Mouse (Mus musculus) frontal cortex, postnatal 25 days (tissue): Measurements from ENCODE around the gene Luzp1.

Experiments
- DNase-seq, 2 experiments: peaks; one replicate each; pipeline ENCODE4 v3.0.0; 2022; ENCODE audit warnings: low spot score in 2 of 2

Gene Luzp1

GRCm38 (mm10) chr4:136469371-136469903 lies at the start of gene Luzp1:
TSS of gene Luzp1 (plus strand) at chr4:136469761.
- DNase-seq = peak; percentile 89 to 93

DNA sequence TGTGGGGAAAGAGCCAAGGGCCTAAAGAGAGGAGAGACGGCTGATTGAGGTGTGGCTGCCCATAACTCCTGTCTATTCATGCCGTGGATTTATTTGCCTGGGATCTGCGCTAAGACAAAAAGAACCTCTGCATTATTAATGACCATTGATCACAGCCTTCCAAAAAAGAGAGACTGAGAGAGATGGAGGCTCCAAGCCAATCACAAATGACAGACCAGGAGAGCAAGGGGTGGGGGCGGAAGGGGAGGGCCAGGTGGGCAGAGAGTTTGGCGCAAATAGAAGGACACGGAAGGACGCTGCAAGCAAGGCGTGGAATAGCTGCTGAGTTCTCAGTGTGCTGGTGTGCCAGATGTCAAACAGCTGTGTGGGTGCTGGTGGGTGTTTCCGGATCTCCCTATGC lies 46.3 kb upstream of the Luzp1 start, which contains the start of gene Htr1d:
TSS of gene Htr1d (plus strand) at position 301 of the 400 bp plus-strand sequence.
- no peak for DNase-seq

- DNase-seq = no peak
These were observed 45.2 kb upstream of the Luzp1 start for GRCm38 (mm10) chr4:136424120-136424999.

- DNase-seq = no peak
These were observed 44.6 kb upstream of the Luzp1 start for GRCm38 (mm10) chr4:136425000-136425288.

DNA sequence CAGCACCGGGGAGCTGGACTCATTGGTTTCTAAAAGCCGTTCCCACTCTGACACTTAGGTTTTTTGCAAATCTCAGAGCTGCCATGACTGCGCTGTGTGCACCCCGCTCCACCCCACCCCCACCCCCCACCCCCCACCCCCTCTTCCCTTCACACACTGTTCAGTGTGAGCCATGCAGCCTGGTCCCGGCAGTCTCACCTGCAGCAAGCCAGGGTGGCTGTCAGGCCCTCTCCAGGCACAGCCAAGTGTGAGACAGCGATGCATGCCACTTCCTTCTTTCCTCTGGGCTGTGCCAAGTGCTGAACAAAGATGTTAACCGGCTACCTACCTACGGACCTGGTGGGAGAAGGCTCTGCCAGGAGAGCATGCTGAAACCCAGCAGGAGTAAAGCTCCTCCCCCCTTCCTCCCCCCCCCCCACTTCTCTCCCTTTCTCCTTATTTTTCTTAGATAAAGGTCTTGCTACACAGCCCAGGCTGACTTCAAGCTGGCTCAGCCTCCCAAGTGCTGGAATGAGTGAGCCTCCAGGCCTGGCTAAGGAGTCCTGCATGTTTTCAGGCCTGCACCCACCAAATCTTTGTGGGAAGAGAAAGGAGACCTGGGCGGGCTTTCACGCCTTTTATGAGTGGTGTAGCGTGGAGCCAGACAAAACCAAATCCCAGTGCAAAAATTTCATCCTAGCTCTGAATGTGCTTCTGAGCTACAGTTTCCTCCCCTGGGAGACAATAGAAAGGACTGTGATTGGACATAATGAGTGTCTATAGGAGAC lies 38.8 kb upstream of the Luzp1 start:
- DNase-seq = no peak

- DNase-seq = peak in 1 of 2 experiments; percentile 27
These were observed 38.2 kb upstream of the Luzp1 start for GRCm38 (mm10) chr4:136431376-136431693.

DNA sequence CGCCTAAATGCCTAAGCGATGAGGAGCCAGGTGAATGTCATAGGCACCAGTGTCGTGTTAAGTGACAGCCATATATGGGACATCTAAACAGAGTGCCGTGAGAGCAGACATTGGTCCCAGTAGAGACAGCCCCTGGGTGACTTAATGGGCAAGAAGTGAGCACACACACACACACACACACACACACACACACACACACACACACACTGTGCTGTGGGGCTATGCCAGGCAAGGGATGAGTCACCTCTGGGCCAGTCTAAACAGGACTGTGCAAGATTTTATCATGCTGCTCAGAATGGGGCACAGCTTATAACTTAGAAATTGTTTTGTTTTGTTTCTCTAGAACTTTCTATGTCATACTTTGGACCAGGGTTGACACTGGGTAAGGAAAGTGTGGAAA lies 35.5 kb upstream of the Luzp1 start:
- DNase-seq = no peak

DNA sequence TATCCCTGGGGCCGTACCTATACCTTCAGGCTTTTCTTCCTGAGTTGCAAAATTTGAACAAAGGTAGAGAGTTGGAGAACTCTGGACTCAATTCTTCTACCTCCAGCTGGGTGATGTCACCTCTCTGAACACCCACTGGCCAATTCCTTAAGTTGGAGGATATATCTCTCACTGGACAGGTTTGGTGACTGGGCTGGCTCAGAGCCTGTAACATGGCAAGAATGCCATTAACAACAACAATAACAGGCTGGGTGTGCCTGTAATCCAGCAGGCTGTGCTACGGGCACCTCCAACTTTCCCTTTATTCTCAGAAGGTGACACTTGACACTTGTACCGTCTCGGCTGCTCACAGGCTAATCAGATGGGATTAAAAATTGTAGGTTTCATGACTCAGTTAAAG lies 30.5 kb upstream of the Luzp1 start:
- DNase-seq = no peak

- DNase-seq = no peak
These were observed 28.1 kb upstream of the Luzp1 start for GRCm38 (mm10) chr4:136441354-136442043.

GRCm38 (mm10) chr4:136444561-136444960 lies 25.0 kb upstream of the Luzp1 start:
- DNase-seq = no peak

- no peak for DNase-seq
These were observed 19.8 kb upstream of the Luzp1 start for GRCm38 (mm10) chr4:136449795-136450194.

GRCm38 (mm10) chr4:136450271-136450670 lies 19.3 kb upstream of the Luzp1 start:
- no peak for DNase-seq

GRCm38 (mm10) chr4:136451564-136451963 lies 18.0 kb upstream of the Luzp1 start:
- no peak for DNase-seq

- DNase-seq = no peak
These were observed 17.3 kb upstream of the Luzp1 start for GRCm38 (mm10) chr4:136452286-136452685.

DNA sequence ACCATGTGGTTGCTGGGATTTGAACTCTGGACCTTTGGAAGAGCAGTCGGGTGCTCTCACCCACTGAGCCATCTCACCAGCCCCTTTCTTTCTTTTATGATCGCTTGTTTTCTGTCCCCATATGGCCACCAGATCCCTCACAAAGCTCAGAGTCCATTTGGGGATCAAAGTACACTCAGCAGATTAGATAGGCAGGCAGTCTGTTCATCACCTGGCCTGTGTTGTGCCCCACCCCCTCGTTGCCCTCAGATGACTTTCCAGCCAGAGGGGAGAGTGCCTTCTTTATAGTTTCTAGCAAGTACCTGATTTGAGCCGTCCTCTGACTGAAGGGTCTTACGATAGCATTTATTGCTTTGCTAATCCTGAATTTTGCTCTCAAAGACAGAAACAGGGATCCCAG lies 16.8 kb upstream of the Luzp1 start:
- DNase-seq = no peak

GRCm38 (mm10) chr4:136454850-136455260 lies 14.7 kb upstream of the Luzp1 start:
- DNase-seq = peak; percentile 79 to 81

DNA sequence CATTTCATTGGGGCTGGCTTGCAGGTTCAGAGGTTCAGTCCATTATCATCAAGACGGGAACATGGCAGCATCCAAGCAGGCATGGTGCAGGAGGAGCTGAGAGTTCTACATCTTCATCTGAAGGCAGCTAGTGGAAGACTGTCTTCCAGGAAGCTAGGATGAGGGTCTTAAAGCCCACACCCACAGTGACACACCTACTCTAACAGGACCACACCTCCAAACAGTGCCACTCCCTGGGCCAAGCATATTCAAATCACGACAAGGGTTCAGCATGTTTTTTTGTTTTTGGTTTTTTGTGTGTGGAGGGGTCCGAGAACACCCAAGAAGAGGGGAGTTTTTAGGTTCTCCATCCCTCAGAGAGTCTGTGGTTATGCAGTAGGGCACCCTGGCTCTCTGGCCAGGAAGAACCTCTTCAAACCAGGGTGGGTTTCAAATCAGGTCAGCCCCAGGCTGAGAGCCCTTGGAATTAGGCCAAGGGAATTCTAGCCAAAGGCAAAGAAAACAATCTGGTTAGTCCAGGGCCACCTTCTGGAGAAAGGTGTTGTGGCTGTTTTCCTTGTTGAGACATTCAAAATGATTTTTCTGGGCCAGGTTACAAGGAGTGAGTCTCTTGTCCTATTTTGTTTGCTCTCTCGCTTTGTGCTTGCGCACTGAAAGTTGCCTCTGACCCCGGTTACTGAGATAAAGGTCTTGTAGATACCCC lies 12.9 kb upstream of the Luzp1 start:
- no peak for DNase-seq

- DNase-seq = no peak
These were observed 11.3 kb upstream of the Luzp1 start for GRCm38 (mm10) chr4:136458276-136458675.

- no peak for DNase-seq
These were observed 10.4 kb upstream of the Luzp1 start for GRCm38 (mm10) chr4:136459210-136459609.

GRCm38 (mm10) chr4:136461206-136461605 lies 8.4 kb upstream of the Luzp1 start:
- DNase-seq = no peak

GRCm38 (mm10) chr4:136461761-136462085 lies 7.8 kb upstream of the Luzp1 start:
- peak in 1 of 2 experiments; percentile 6 for DNase-seq
